Mouse (Mus musculus) forebrain, embryonic 14.5 days (tissue): Measurements from ENCODE around the gene Slco2a1. TPM values are rescaled to one million over a fixed set of nuclear protein-coding genes. Genes with fewer than 3 reads are reported as not detected.

Source experiments
- ATAC-seq: fragments of 200-750 bp; cut with Nextera tagmentation; 2 replicates; pipeline ENCODE4 v1.8.0; 2017; ENCODE audit warnings: mild to moderate bottlenecking, moderate library complexity
- DNase-seq: peaks from one replicate; pipeline ENCODE4 v3.0.0-alpha.2; 2015; ENCODE audit warnings: low spot score
- H3K27ac ChIP-seq: fragments of 300-500 bp; sonication (generic); 2 replicates; pipeline ENCODE4 v1.5.1; 2014; ENCODE audit warnings: low read depth, mild to moderate bottlenecking, control low read depth, low read length, moderate library complexity
- H3K27me3 ChIP-seq: fragments of 300-500 bp; sonication (generic); replicated peaks from 2 replicates; pipeline ENCODE4 v1.6.1; 2014; ENCODE audit warnings: low read length, control low read depth, mixed read lengths; ENCODE audit not compliant: control insufficient read depth, insufficient read depth
- H3K36me3 ChIP-seq: fragments of 300-500 bp; sonication (generic); 2 replicates; pipeline ENCODE4 v1.6.1; 2014; ENCODE audit warnings: low read length, control low read depth; ENCODE audit not compliant: control insufficient read depth, insufficient read depth
- H3K4me1 ChIP-seq: fragments of 300-500 bp; sonication (generic); 2 replicates; pipeline ENCODE4 v1.6.1; 2014; ENCODE audit warnings: antibody characterized with exemption, low read length, control low read depth; ENCODE audit not compliant: control insufficient read depth, insufficient read depth
- H3K4me2 ChIP-seq: fragments of 300-500 bp; sonication (generic); 2 replicates; pipeline ENCODE4 v1.6.1; 2014; ENCODE audit warnings: mild to moderate bottlenecking, control low read depth, low read length
- H3K4me3 ChIP-seq: fragments of 300-500 bp; sonication (generic); 2 replicates; pipeline ENCODE4 v1.5.1; 2014; ENCODE audit warnings: low read depth, low read length, control low read depth
- H3K9ac ChIP-seq: fragments of 300-500 bp; sonication (generic); 2 replicates; pipeline ENCODE4 v1.6.1; 2014; ENCODE audit warnings: mild to moderate bottlenecking, low read length, control low read depth, moderate library complexity
- H3K9me3 ChIP-seq: fragments of 300-500 bp; sonication (generic); replicated peaks from 2 replicates; pipeline ENCODE4 v1.6.1; 2016; ENCODE audit warnings: low read length, control low read depth, mixed read lengths; ENCODE audit not compliant: control insufficient read depth
- WGBS: fragments of 180-500 bp; shearing (Covaris S2); extraction: QIAGEN DNeasy Blood & Tissue Kit; methylation state at CpG from one replicate; pipeline ENCODE4 v1.1.7; 2014; 5-methylcytosine and 5-hydroxymethylcytosine counted together
- polyA plus RNA-seq: library from polyadenylated mRNA; unstranded; fragments of >200 nt; fragmentation: Nextera tagmentation; extraction: Ambion mirVana; gene quantifications from 2 replicates; pipeline ENCODE4 v1.2.1, GENCODE M21; 2014

Gene Slco2a1
- polyA plus RNA-seq, 1 experiment from 2014 or later: 1.2 TPM

GRCm38 (mm10) chr9:102979011-102979700, 9.4 kb upstream of the Slco2a1 start:
- Histone ChIP-seq H3K9ac (no peak overlapping the region), H3K4me2 (no peak overlapping the region), H3K36me3 (no peaks in the 10 kb centered on the region), H3K4me1 (no peaks in the 10 kb centered on the region), H3K27me3 (no peaks in the 10 kb centered on the region), H3K9me3 (no peaks in the 10 kb centered on the region), H3K27ac (no peak overlapping the region), H3K4me3 (no peak overlapping the region)
- ATAC-seq (no peak), DNase-seq (no peak)
- 99% methylated on average over 3 of the region's 3 CpGs for WGBS

- Histone ChIP-seq H3K4me1 (no peaks in the 10 kb centered on the region), H3K4me2 (no peak overlapping the region), H3K27ac (no peak overlapping the region), H3K27me3 (no peaks in the 10 kb centered on the region), H3K9ac (no peak overlapping the region), H3K36me3 (no peaks in the 10 kb centered on the region), H3K4me3 (no peak overlapping the region), H3K9me3 (no peaks in the 10 kb centered on the region)
- ATAC-seq (no peak), DNase-seq (no peak)
- 72% methylated on average over 10 of the region's 10 CpGs for WGBS
Observed at GRCm38 (mm10) chr9:102979956-102980355, 8.6 kb upstream of the Slco2a1 start.

GRCm38 (mm10) chr9:102980420-102980819, 8.1 kb upstream of the Slco2a1 start:
- no peak for DNase-seq
- Histone ChIP-seq H3K4me3 (no peak overlapping the region), H3K9ac (no peak overlapping the region), H3K9me3 (no peaks in the 10 kb centered on the region), H3K27me3 (no peaks in the 10 kb centered on the region), H3K27ac (no peak overlapping the region), H3K36me3 (no peaks in the 10 kb centered on the region), H3K4me1 (no peaks in the 10 kb centered on the region), H3K4me2 (no peak overlapping the region)
- no peak for ATAC-seq
- 91% methylated on average over 5 of the region's 5 CpGs for WGBS

GRCm38 (mm10) chr9:102981791-102982190, 6.7 kb upstream of the Slco2a1 start:
- Histone ChIP-seq H3K9me3 (no peaks in the 10 kb centered on the region), H3K4me2 (no peak overlapping the region), H3K4me1 (no peaks in the 10 kb centered on the region), H3K9ac (no peak overlapping the region), H3K27me3 (no peaks in the 10 kb centered on the region), H3K4me3 (no peak overlapping the region), H3K36me3 (no peaks in the 10 kb centered on the region), H3K27ac (no peak overlapping the region)
- no peak for ATAC-seq
- 95% methylated on average over 2 of the region's 2 CpGs for WGBS
- DNase-seq: no peak

- DNase-seq: no peak
- H3K27me3 ChIP-seq: no peaks in the 10 kb centered on the region
- H3K27ac ChIP-seq: no peak overlapping the region
- no peaks in the 10 kb centered on the region for H3K9me3 ChIP-seq
- no peak overlapping the region for H3K4me3 ChIP-seq
- no peak for ATAC-seq
- H3K36me3 ChIP-seq: no peaks in the 10 kb centered on the region
- H3K9ac ChIP-seq: no peak overlapping the region
- WGBS: 85% methylated on average over 3 of the region's 3 CpGs
- H3K4me2 ChIP-seq: no peak overlapping the region
- H3K4me1 ChIP-seq: no peaks in the 10 kb centered on the region
Observed at GRCm38 (mm10) chr9:102982376-102982775, 6.1 kb upstream of the Slco2a1 start.

GRCm38 (mm10) chr9:102985111-102985510, 3.4 kb upstream of the Slco2a1 start:
- Histone ChIP-seq H3K27ac (no peak overlapping the region), H3K9ac (no peak overlapping the region), H3K36me3 (no peaks in the 10 kb centered on the region), H3K4me3 (no peak overlapping the region), H3K4me1 (0 out of 2 replicates have a peak, but pooled peaks cover under 1% of the 10 kb centered on the region), H3K27me3 (no peaks in the 10 kb centered on the region), H3K4me2 (no peak overlapping the region), H3K9me3 (no peaks in the 10 kb centered on the region)
- ATAC-seq: no peak
- no peak for DNase-seq
- 90% methylated on average over 1 of the region's 1 CpGs for WGBS

GRCm38 (mm10) chr9:102985939-102986338, 2.6 kb upstream of the Slco2a1 start:
- no peaks in the 10 kb centered on the region for H3K9me3 ChIP-seq
- no peak overlapping the region for H3K27ac ChIP-seq
- no peak for DNase-seq
- 81% methylated on average over 4 of the region's 4 CpGs for WGBS
- H3K9ac ChIP-seq: no peak overlapping the region
- H3K4me1 ChIP-seq: 0 out of 2 replicates have a peak, but pooled peaks cover 7% of the 10 kb centered on the region
- no peak overlapping the region for H3K4me3 ChIP-seq
- no peak for ATAC-seq
- no peaks in the 10 kb centered on the region for H3K27me3 ChIP-seq
- H3K4me2 ChIP-seq: no peak overlapping the region
- H3K36me3 ChIP-seq: no peaks in the 10 kb centered on the region

- ATAC-seq (no peak), DNase-seq (peak; percentile 67)
- Histone ChIP-seq H3K4me3 (no peak overlapping the region), H3K27me3 (no peaks in the 10 kb centered on the region), H3K4me2 (no peak overlapping the region), H3K36me3 (no peaks in the 10 kb centered on the region), H3K27ac (no peak overlapping the region; the same call in 1 of the 2 replicates), H3K9ac (no peak overlapping the region), H3K9me3 (no peaks in the 10 kb centered on the region), H3K4me1 (0 out of 2 replicates have a peak, but pooled peaks cover 7% of the 10 kb centered on the region)
- WGBS: 47% methylated on average over 6 of the region's 6 CpGs
Observed at GRCm38 (mm10) chr9:102990306-102991133, 2.0 kb downstream of the Slco2a1 start.

- H3K27ac ChIP-seq: no peak overlapping the region
- 76% methylated on average over 4 of the region's 4 CpGs for WGBS
- no peak for ATAC-seq
Observed at GRCm38 (mm10) chr9:102991134-102991406, 2.6 kb downstream of the Slco2a1 start.

More at GRCm38 (mm10) chr9:102991134-102991406, 2.6 kb downstream of the Slco2a1 start:
- DNase-seq: peak; percentile 20
- Histone ChIP-seq H3K4me2 (no peak overlapping the region), H3K27me3 (no peaks in the 10 kb centered on the region), H3K9me3 (no peaks in the 10 kb centered on the region), H3K4me1 (0 out of 2 replicates have a peak, but pooled peaks cover 7% of the 10 kb centered on the region), H3K4me3 (no peak overlapping the region), H3K9ac (no peak overlapping the region), H3K36me3 (no peaks in the 10 kb centered on the region)
